20 mouse cellular contexts compared by ENCODE assay signal in genomic region chr17:91733174-91733926, GRCm38 (mm10).
A peak's percentile ranks its signal among the peaks of the same experiment; 100 is the strongest.
DNase-seq lines count a peak whose midpoint lies in the region; ATAC-seq and TF ChIP-seq lines count a peak whose summit lies in the region.
"Had no signal": no experiment of that assay in that cellular context is flagged by ENCODE, and none has a peak within 500 bp of the region (broad histone marks: within the 10 kb centered on the region; RNA-seq: fewer than 3 reads in every experiment).

No protein-coding gene starts in this region.

- H3K27me3 ChIP-seq in kidney, embryonic 15.5 days = no peaks in the 10 kb centered on the region
- H3K27me3 ChIP-seq in kidney, postnatal 0 days (ENCODE audit: insufficient read depth, low read length) = no peaks in the 10 kb centered on the region
- H3K27me3 ChIP-seq: CH12.LX; embryonic facial prominence, embryonic 12.5 days; forebrain, embryonic 13.5 days; forebrain, embryonic 15.5 days; Patski had no signal

- H3K27ac ChIP-seq in kidney, embryonic 15.5 days = peak overlapping the region; percentile 42; the same call in 1 of the 2 replicates
- no peak overlapping the region for H3K27ac ChIP-seq in kidney, postnatal 0 days
- H3K27ac ChIP-seq: embryonic facial prominence, embryonic 10.5 days; embryonic facial prominence, embryonic 12.5 days; forebrain, embryonic 13.5 days; forebrain, embryonic 15.5 days had no signal

- no peaks in the 10 kb centered on the region for H3K9me3 ChIP-seq in kidney, embryonic 15.5 days (replicated peaks)
- H3K9me3 ChIP-seq in kidney, postnatal 0 days (replicated peaks; ENCODE audit: low read length) = no peaks in the 10 kb centered on the region
- H3K9me3 ChIP-seq: embryonic facial prominence, embryonic 10.5 days; embryonic facial prominence, embryonic 12.5 days; forebrain, embryonic 13.5 days; forebrain, embryonic 15.5 days; G1E had no signal

- H3K36me3 ChIP-seq in kidney, embryonic 15.5 days = no peaks in the 10 kb centered on the region
- H3K36me3 ChIP-seq in kidney, postnatal 0 days (ENCODE audit: insufficient read depth, low read length) = no peaks in the 10 kb centered on the region
- H3K36me3 ChIP-seq: embryonic facial prominence, embryonic 10.5 days; embryonic facial prominence, embryonic 12.5 days; forebrain, embryonic 15.5 days; G1E had no signal

- no peak for TF ChIP-seq CTCF in kidney, postnatal 0 days (IDR thresholded peaks at IDR 0.05; ENCODE audit: low read depth)

- 25% methylated on average over 2 of the region's 2 CpGs for WGBS in kidney, embryonic 15.5 days
- 27% methylated on average over 2 of the region's 2 CpGs for WGBS in kidney, postnatal 0 days

- H3K4me3 ChIP-seq in kidney, embryonic 15.5 days (replicated peaks) = no peak overlapping the region
- no peak overlapping the region for H3K4me3 ChIP-seq in kidney, postnatal 0 days (replicated peaks; ENCODE audit: low read depth, low read length)
- H3K4me3 ChIP-seq: embryonic facial prominence, embryonic 10.5 days; embryonic facial prominence, embryonic 12.5 days; forebrain, embryonic 13.5 days; forebrain, embryonic 15.5 days had no signal

- H3K4me2 ChIP-seq in kidney, embryonic 15.5 days = no peak overlapping the region
- no peak overlapping the region for H3K4me2 ChIP-seq in kidney, postnatal 0 days (ENCODE audit: low read length)
- H3K4me2 ChIP-seq: embryonic facial prominence, embryonic 12.5 days; forebrain, embryonic 13.5 days; forebrain, embryonic 15.5 days had no signal

- H3K4me1 ChIP-seq in kidney, embryonic 15.5 days = 0 out of 2 replicates have a peak, but pooled peaks cover 8% of the 10 kb centered on the region
- H3K4me1 ChIP-seq in kidney, postnatal 0 days (replicated peaks; ENCODE audit: insufficient read depth, low read length) = no peaks in the 10 kb centered on the region
- H3K4me1 ChIP-seq: embryonic facial prominence, embryonic 10.5 days; embryonic facial prominence, embryonic 12.5 days; forebrain, embryonic 13.5 days; forebrain, embryonic 15.5 days had no signal

- no peak overlapping the region for H3K9ac ChIP-seq in kidney, embryonic 15.5 days
- H3K9ac ChIP-seq in kidney, postnatal 0 days (ENCODE audit: low read depth, low read length) = no peak overlapping the region
- H3K9ac ChIP-seq: embryonic facial prominence, embryonic 12.5 days; forebrain, embryonic 13.5 days; forebrain, embryonic 15.5 days; forebrain, postnatal 0 days had no signal

- DNase-seq in cerebellum, adult 9-10 months = peak; percentile 4
- DNase-seq in cerebellum, adult 11 months = no peak
- DNase-seq in kidney, postnatal 36 days = no peak
- DNase-seq in kidney, postnatal 0 days (ENCODE audit: low spot score) = peak; percentile 73
- no peak for DNase-seq in kidney, postnatal 25 days
- DNase-seq: adrenal gland, adult 8-10 months; adrenal gland, postnatal 14 days; adrenal gland, postnatal 36 days; B cell, adult 2 months had no signal

- peak; percentile 85 for ATAC-seq in kidney, embryonic 15.5 days (replicated peaks; ENCODE audit: low FRiP score)
- no peak for ATAC-seq in kidney, postnatal 0 days (replicated peaks; ENCODE audit: low FRiP score, low read depth)
- ATAC-seq: activated CD4-positive, CD25-positive, alpha-beta regulatory T cell, adult 4 months; CD4-positive, CD25-positive, alpha-beta regulatory T cell, adult 4 months; forebrain, embryonic 15.5 days; Patski had no signal

Comparison
In these comparisons a context has a peak if more than half of its experiments do, and no peak if none do; other contexts are left out.
1. DNase-seq: peak in cerebellum, adult 9-10 months (single experiment) and kidney, postnatal 0 days (single experiment); none in cerebellum, adult 11 months (single experiment), kidney, postnatal 36 days (0 of 2) and kidney, postnatal 25 days (0 of 2).